Mouse (Mus musculus): ENCODE measurements around the gene Lyrm9.

- TF ChIP-seq POLR2A (IDR thresholded peaks at IDR 0.05; ENCODE audit: low read depth, low read length) (peak; percentile 86), CTCF (conservative IDR thresholded peaks at IDR 0.05 in 1 of 2, IDR thresholded peaks at IDR 0.05 in 1 of 2; ENCODE audit: low read depth in 2 of 2, low read length in 2 of 2) (peak; percentile 36 to 93; a peak in 3 of 4 replicates), HCFC1 (IDR thresholded peaks at IDR 0.05; ENCODE audit: low read depth, low read length) (peak; percentile 71), ELF1 (IDR thresholded peaks at IDR 0.05; ENCODE audit: low read depth, low read length) (peak; percentile 90), ZC3H11A (IDR thresholded peaks at IDR 0.05; ENCODE audit: low read depth, low read length) (no peak), SIN3A (IDR thresholded peaks at IDR 0.05; ENCODE audit: low read length) (peak; percentile 46; the same call in 1 of the 2 replicates), RCOR1 (conservative IDR thresholded peaks at IDR 0.05; ENCODE audit: low read depth, low read length) (no peak), JUND (conservative IDR thresholded peaks at IDR 0.05; ENCODE audit: low read depth, low read length) (no peak), ZKSCAN1 (IDR thresholded peaks at IDR 0.05; ENCODE audit: borderline replicate concordance, low read depth, low read length) (peak; percentile 99), USF1 (IDR thresholded peaks at IDR 0.05; ENCODE audit: low read depth, low read length) (no peak), E2F4 (IDR thresholded peaks at IDR 0.05; ENCODE audit: insufficient replicate concordance, low read depth, low read length) (no peak), GABPA (IDR thresholded peaks at IDR 0.05; ENCODE audit: insufficient replicate concordance, low read depth, low read length) (no peak), EP300 (IDR thresholded peaks at IDR 0.05; ENCODE audit: low read length) (no peak), MEF2A (IDR thresholded peaks at IDR 0.05; ENCODE audit: borderline replicate concordance, low read depth, low read length) (peak; percentile 59; the same call in 1 of the 2 replicates)
Observed at GRCm38 (mm10) chr11:78826442-78827013, at the start of gene Lyrm9.

All from CH12.LX (cell line).